Mouse (Mus musculus) bone marrow macrophage, adult 2 months (primary cell): ENCODE results near the gene Cbr2. TPM values are rescaled to one million over a fixed set of nuclear protein-coding genes. Genes with fewer than 3 reads are reported as not detected.
A peak's percentile ranks its signal among the peaks of the same experiment; 100 is the strongest.

ENCODE experiments used
- H3K27ac ChIP-seq: 2 replicates; pipeline ENCODE4 v1.5.1; 2012; ENCODE audit warnings: low read depth, low read length; ENCODE audit not compliant: insufficient read depth
- H3K4me1 ChIP-seq: 2 replicates; pipeline ENCODE4 v1.6.1; 2012; ENCODE audit warnings: low read length; ENCODE audit not compliant: control insufficient read depth, insufficient read depth
- H3K4me3 ChIP-seq: 2 replicates; pipeline ENCODE4 v1.5.1; 2012; ENCODE audit warnings: mild to moderate bottlenecking, low read length, moderate library complexity; ENCODE audit not compliant: insufficient read depth
- CTCF ChIP-seq: IDR thresholded peaks from 2 replicates; pipeline ENCODE4 v1.5.1; 2012; ENCODE audit warnings: low read depth, mild to moderate bottlenecking, low read length, moderate library complexity
- POLR2A ChIP-seq: IDR thresholded peaks from 2 replicates; pipeline ENCODE4 v1.6.1; 2012; ENCODE audit warnings: mild to moderate bottlenecking, low read depth, low read length, borderline replicate concordance
- polyA plus RNA-seq: library from polyadenylated mRNA; stranded (reverse); fragments of >200 nt; gene quantifications from 2 replicates; pipeline ENCODE4 v1.2.4, GENCODE M21; 2012; ENCODE audit not compliant: missing spikeins, insufficient read depth, insufficient read length

Gene Cbr2
- polyA plus RNA-seq, 1 experiment = 81.4 TPM

GRCm38 (mm10) chr11:120721124-120722066, 10.5 kb downstream of the Cbr2 start, which contains the start of gene Rac3:
Gene Rac3, plus strand, starts transcription at chr11:120721470.
- Histone ChIP-seq H3K27ac (no peak within 1 kb of the TSS), H3K4me3 (peak within 1 kb of the TSS; percentile 59), H3K4me1 (peaks cover 8% of the 10 kb centered on the region)
- TF ChIP-seq POLR2A (no peak), CTCF (no peak)

GRCm38 (mm10) chr11:120720450-120720849, 11.5 kb downstream of the Cbr2 start:
- no peak overlapping the region for H3K27ac ChIP-seq
- H3K4me1 ChIP-seq = 0 out of 2 replicates have a peak, but pooled peaks cover 3% of the 10 kb centered on the region
- peak overlapping the region; percentile 59 for H3K4me3 ChIP-seq
- TF ChIP-seq POLR2A (no peak), CTCF (peak; percentile 82)

- TF ChIP-seq CTCF = no peak
- no peak for TF ChIP-seq POLR2A
Observed at GRCm38 (mm10) chr11:120719841-120720376, 12.0 kb downstream of the Cbr2 start.

GRCm38 (mm10) chr11:120719242-120719641, 12.7 kb downstream of the Cbr2 start:
- H3K27ac ChIP-seq = no peak overlapping the region
- TF ChIP-seq CTCF (no peak), POLR2A (no peak)
- peaks cover 8% of the 10 kb centered on the region for H3K4me1 ChIP-seq
- no peak overlapping the region for H3K4me3 ChIP-seq

More at GRCm38 (mm10) chr11:120719841-120720376, 12.0 kb downstream of the Cbr2 start:
- no peak overlapping the region for H3K27ac ChIP-seq
- H3K4me1 ChIP-seq = peaks cover 3% of the 10 kb centered on the region; the same call in 1 of the 2 replicates
- H3K4me3 ChIP-seq = no peak overlapping the region

GRCm38 (mm10) chr11:120715131-120715530, 16.8 kb downstream of the Cbr2 start:
- TF ChIP-seq POLR2A (no peak), CTCF (no peak)
- H3K4me1 ChIP-seq = peaks cover 5% of the 10 kb centered on the region
- no peak overlapping the region for H3K4me3 ChIP-seq
- no peak overlapping the region for H3K27ac ChIP-seq

- TF ChIP-seq POLR2A (no peak), CTCF (no peak)
- Histone ChIP-seq H3K27ac (no peak overlapping the region), H3K4me1 (peaks cover 5% of the 10 kb centered on the region)
Observed at GRCm38 (mm10) chr11:120714546-120714945, 17.4 kb downstream of the Cbr2 start.

GRCm38 (mm10) chr11:120713580-120714518, 18.1 kb downstream of the Cbr2 start, which contains the start of the genes Cenpx and Lrrc45:
Gene Cenpx, minus strand, starts transcription at chr11:120713738.
Gene Lrrc45, plus strand, starts transcription at chr11:120713925.
- Histone ChIP-seq H3K4me1 (peaks cover 5% of the 10 kb centered on the region), H3K4me3 (peak within 1 kb of the TSS; percentile 70), H3K27ac (peak within 1 kb of the TSS; percentile 14)
- TF ChIP-seq POLR2A (peak; percentile 52; the same call in 1 of the 2 replicates), CTCF (no peak)

More at GRCm38 (mm10) chr11:120714546-120714945, 17.4 kb downstream of the Cbr2 start:
- peak overlapping the region; percentile 70 for H3K4me3 ChIP-seq

GRCm38 (mm10) chr11:120712771-120713568, 18.9 kb downstream of the Cbr2 start:
- peak; percentile 65 for TF ChIP-seq CTCF
- TF ChIP-seq POLR2A = no peak
- peak overlapping the region; percentile 14 for H3K27ac ChIP-seq
- peaks cover 5% of the 10 kb centered on the region for H3K4me1 ChIP-seq
- H3K4me3 ChIP-seq = peak overlapping the region; percentile 65

- Histone ChIP-seq H3K4me1 (peaks cover 5% of the 10 kb centered on the region), H3K27ac (no peak overlapping the region), H3K4me3 (no peak overlapping the region)
- no peak for TF ChIP-seq POLR2A
- TF ChIP-seq CTCF = no peak
Observed at GRCm38 (mm10) chr11:120711980-120712604, 19.8 kb downstream of the Cbr2 start.
